Mouse (Mus musculus) lung, postnatal 14 days (tissue): ENCODE measurements around the gene Pde8b.

Experiments
- DNase-seq: peaks from one replicate; pipeline ENCODE4 v3.0.0; 2021

Pde8b gene

DNA sequence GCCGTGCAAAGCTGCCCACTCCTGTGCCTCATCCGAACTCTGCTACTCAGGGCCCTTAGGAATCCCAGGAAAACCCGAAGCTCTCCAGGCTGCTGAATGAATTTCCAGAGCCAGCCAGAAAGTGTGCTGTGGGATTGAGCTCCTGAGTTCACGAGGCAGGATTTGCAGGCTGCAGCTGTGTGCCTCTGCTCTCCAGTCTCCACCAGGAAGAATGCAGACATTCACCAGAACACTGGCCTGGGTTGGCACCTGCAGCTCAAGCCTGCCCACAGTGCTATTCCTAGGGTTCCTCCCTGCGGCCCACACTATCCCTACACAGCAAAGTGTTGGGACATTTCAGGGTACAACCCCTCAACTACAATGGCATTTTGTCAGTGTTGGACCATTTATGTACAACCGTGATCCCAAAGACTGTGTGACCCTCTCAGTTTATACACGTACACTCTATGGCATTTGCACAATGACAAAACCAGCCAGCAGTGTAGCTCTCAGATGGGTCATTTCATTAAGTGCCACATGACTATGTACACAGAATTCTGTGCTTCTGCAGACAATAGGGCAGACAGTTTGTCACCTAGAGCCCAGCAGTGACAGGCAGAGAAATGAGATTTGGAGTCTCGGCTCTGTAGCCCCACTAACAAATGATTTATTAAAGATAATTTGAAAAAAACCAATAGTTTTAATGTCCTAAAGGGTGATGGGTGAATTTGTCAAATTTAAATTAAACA is 176.5 kb downstream of the Pde8b start:
- no peak for DNase-seq

DNA sequence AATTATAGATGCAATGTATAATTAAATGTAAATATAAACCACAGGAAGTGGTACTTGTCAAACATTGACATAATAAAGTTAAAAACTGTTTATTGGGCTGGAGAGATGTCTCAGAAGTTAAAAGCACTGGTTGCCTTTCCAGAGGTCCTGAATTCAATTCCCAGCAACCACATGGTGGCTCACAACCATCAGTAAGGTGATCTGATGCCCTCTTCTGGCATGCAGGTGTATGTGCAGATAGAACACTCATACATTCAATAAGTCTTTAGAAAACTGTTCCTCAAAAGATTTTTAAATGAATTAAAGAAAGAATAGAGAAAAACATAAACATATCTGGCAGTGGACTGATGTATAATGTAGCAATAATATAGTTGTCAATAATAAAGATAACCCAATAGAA is 179.9 kb downstream of the Pde8b start:
- no peak for DNase-seq

DNA sequence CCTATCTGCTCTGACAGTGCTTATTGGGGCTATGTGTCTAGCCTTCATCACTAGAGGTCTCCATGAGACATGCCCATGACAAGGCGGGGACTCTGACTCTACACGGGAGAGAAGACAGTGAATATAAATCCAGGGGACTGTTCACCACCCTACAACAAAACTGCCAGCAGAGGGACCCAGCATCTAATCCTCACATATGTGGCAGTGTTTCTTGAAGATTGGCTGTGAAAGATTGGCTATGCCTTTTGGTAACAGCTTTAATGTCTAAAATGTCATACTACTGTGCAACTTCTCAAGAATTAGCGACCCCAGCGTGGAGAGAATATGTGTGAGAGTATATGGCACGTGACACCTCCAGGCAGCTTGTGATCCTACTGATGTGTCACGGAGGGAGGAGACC is 182.3 kb downstream of the Pde8b start:
- peak; percentile 29 for DNase-seq

- no peak for DNase-seq
Observed at GRCm38 (mm10) chr13:95063390-95064017, 186.6 kb downstream of the Pde8b start.

GRCm38 (mm10) chr13:95058885-95059284 is 191.3 kb downstream of the Pde8b start:
- DNase-seq = no peak

DNA sequence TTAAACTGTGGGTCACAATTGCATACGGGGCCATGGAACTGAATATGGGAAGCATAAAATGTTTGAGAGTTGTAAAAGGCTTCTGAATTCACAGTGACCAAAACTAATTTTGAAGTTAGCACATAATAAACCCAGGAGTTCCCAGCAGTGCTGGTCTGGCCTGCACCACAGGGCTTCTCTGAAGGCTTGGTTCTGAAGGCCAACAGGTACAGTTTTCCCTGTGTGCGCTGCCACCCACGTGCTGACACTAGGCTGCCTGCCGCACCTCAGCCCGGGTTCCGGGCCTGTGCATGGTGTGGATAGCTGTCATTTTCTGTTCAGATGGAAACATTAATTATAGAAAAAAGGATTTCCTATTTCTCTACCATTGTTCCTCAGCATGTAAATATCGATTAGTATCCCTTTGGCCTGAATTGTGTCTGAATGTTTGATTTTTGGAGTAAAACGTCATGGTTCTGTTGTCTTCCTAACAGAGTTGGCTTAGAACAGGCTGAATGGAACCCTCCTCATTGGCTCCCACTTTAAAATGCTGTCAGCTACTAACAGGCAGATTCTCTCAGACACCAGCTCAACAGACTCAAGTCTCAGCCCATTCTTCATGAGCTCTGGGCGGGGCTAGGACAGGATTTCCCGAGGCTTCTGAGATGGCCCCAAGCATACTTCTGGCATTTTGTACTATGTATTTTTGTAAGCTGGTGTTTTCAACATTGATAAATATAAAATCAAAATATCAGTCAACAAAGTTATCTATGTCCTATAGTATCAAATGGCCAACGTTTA is 193.4 kb downstream of the Pde8b start:
- DNase-seq = peak; percentile 32

DNA sequence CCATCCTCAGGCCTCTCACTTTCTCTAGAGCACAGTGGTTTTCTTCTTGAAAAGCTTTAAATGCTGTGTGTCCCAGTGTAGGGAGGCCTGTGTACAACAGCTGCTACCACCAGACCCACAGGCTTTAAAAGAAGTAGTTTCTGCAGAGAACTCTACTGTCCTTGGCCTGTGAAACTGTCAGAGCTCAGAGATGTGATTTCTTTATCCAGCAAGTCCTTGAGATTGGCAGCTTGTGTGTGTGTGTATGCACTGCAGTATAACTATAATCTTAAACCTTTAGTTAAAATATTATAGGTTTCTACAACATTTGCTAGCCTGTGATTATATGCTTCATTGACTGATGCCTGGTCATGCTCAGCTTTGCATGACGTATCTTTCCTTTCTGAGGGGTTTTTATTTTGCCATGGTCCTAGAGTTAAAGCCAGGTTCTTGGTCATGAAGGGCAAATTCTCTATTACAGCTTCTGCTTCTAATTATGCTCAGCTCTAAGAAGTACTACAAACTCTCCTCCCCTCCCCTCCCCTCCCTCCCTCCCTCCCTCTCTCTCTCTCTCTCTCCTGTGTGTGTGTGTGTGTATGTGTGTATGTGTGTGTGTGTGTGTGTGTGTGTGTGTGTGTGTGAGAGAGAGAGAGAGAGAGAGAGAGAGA is 194.3 kb downstream of the Pde8b start:
- DNase-seq = no peak

DNA sequence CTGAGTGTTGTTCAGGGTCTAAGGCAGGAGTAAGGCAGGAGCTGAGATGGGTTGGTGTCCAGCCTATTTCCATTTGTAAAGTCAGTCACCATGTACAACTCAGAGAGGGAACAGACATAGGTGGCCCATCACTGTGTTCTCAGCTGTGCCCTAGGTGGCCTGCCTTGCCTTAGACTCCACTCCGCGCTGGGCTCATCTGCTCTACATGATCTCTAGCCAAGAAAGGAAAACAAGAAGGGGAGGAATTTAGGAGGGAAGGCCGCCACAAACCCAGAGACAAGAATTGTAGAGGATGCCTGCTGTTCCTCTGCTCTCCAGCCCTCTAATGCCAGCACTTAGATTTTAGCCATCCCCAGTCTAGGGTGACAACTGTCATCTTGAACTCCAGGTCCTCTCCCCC is 197.7 kb downstream of the Pde8b start:
- no peak for DNase-seq

DNA sequence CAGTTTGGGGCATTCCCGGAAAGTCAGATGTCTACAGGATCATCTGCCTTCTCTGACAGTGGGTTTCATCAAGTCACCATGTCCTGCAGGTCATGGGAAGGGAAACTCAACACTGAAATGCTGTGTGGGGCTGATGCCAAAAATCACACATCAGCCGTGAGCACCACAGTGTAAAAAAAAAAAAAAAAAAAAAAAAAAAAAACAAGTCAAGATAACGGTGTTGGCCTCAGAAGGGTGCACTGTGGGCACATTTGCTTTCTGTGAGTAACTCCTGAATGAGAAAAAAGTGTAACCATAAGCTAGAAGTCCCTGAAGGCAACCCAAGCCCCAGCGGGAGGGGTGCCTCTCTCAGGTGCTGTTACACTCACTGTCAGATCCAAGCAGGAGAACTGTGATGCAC is 199.7 kb downstream of the Pde8b start:
- DNase-seq = no peak

GRCm38 (mm10) chr13:95044108-95044507 is 206.0 kb downstream of the Pde8b start:
- no peak for DNase-seq

GRCm38 (mm10) chr13:95040140-95040738 is 209.9 kb downstream of the Pde8b start:
- DNase-seq = no peak

GRCm38 (mm10) chr13:95038200-95038599 is 211.9 kb downstream of the Pde8b start:
- no peak for DNase-seq

GRCm38 (mm10) chr13:95034715-95035114 is 215.4 kb downstream of the Pde8b start:
- DNase-seq = no peak

DNA sequence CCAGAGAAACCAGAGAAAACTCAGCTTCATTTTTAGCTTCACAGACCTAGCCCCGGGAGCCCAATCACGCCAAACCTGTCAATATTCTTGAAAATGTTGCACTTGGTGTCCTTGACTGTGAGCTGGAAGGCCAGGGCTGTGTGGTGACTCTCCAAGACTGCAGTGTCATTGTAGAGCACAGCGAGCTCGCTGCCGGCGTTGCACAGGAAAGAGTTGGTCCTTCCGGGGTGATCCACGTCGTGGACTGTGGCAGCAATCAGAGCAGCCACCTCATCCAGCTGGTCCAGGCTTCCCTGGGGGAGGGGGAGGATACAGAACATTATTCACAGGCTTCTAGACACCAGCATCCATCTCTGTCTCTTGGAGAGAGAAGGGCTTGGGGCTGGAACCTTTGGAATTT is 216.0 kb downstream of the Pde8b start:
- no peak for DNase-seq

GRCm38 (mm10) chr13:95032973-95033372 is 217.2 kb downstream of the Pde8b start:
- no peak for DNase-seq

DNA sequence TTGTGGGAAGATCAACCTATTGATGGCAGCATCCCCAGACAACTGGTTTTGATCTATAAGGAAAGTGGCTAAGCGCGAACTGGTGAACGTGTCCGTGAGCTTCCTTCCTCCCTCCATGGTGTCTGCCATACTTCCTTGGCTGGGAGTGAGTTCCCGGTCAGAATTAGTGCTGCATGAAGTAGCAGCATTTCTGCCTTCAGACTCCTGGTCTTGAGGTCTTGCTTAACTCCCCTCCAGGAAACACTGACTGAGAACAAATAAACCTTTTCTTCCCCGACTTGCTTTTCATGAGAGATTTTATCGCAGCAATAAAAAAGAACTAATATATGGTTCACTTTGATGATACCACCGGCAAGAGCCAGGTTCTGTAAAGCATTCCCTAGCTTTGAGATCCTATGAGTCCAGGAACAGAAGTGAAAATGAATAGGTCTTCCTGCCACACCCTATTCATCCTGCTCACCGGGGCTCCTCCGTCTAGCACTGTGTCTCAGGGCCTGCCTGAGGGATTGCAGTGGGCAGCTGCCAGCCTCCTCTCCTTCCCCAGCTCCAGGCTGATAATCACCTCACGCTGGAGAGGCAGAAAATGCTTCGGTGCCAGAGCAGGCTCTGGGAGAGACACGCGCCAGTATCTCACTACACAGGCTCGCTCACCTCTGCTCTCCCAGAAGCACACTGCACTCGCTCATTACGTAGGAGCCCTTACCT is 217.9 kb downstream of the Pde8b start:
- no peak for DNase-seq

- DNase-seq = no peak
Observed at GRCm38 (mm10) chr13:95030828-95031227, 219.3 kb downstream of the Pde8b start.

DNA sequence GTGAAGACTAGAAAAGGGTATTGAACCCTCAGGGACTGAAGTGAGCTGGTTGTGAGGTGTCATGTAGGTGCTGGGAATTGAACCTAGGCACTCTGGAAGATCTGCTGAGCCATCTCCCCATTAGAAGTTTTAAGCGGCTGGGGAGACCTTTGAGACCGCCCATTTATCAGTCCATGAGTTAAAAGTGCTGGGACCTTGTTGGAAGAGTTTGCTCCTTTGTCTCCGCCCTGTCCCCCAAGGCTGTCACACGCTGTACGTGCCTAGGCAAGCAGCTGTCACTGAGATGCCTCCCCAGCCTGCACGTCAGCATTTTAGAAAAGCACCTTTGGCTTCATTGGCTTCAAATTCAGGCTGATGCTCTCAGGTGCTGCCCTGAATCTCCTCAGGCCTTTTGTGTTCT is 229.9 kb downstream of the Pde8b start:
- no peak for DNase-seq

GRCm38 (mm10) chr13:95019345-95019744 is 230.8 kb downstream of the Pde8b start:
- DNase-seq = no peak

GRCm38 (mm10) chr13:95017916-95018315 is 232.2 kb downstream of the Pde8b start:
- peak; percentile 58 for DNase-seq

GRCm38 (mm10) chr13:95017278-95017677 is 232.9 kb downstream of the Pde8b start:
- DNase-seq = no peak

DNA sequence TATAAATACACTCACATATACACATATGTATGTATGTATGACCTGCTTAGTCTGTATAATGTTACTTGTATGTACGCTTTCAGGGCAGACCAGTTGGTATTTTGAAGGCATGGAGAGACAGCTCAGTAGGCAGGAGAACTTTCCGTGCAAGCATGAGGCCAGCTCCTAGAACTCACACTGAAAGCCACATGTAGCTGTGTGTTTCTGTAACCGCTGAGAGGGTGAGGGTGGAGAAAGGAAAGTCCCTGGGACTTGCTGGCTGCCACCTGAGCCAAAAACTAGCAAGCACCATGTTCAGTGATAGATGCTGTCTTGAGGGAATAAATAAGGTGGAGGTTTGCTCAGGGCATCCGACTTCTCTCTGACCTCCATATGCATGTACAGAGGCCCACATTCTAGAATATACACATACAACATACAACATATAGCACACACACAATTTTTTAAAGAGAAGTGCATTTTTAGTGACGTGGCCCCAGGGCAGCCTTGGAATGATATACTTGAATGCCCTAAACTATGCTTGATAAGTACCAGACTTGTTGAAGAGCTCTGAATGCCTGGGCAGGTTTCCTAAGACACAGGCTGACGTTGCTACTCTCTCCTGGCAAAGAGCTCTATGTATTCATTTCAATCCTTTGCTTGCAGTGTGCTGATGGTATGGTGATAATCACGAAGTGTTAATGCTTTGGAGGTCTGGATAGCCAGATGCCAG is 238.4 kb downstream of the Pde8b start:
- no peak for DNase-seq
